Mouse (Mus musculus): ENCODE measurements around the gene Mdh1. TPM values are rescaled to one million over a fixed set of nuclear protein-coding genes. Genes with fewer than 3 reads are reported as not detected.
"Not testable (repeated sequence)": the region's sequence is repeated elsewhere in the genome, so short reads cannot be mapped to it uniquely, and the experiment has no call there.

Mdh1 gene
- polyA plus RNA-seq, 2 experiments: 208 to 381 TPM

DNA sequence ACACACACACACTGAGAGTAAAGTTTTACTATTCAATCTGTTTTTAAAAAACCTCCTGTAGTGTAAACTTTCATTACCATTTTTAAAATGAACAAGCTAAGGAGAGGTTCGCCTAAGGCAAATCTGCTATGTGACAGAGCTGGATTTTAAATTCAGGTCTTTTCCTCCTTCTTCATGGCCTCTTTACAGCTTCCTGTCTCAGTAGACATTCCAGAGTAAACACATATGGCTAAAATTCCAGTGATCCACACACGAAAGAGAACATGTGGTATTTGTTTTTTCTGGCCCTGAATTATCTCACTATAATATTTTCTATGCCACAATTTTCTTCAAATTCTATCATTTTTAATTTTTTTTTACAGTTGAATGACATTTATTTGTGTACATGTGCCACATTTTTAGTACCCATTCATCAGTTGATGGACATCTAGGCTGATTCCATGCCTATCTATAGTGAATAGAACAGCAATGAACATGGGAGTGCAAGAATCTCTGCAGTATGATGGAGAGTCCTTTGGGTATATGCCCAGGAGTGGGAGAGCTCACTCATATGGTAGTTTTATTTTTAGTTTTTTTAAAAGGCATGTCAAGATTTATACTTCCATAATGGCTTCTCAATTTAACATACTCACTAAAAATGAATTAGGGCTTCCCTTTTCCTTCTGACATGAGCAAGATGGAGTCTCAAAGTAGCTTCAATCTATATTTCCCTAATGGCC lies 43.3 kb downstream of the Mdh1 start:
- H3K4me3 ChIP-seq (replicated peaks; ENCODE audit: low read length): no peak overlapping the region
- no peaks in the 10 kb centered on the region for H3K27me3 ChIP-seq (ENCODE audit: control insufficient read depth, insufficient read depth, low read length)
- WGBS: 17% methylated on average over 2 of the region's 2 CpGs
- no peak overlapping the region for H3K9ac ChIP-seq (ENCODE audit: low read depth, low read length, severe bottlenecking)
- no peak overlapping the region for H3K4me2 ChIP-seq (replicated peaks; ENCODE audit: low read depth, low read length, severe bottlenecking)
- no peaks in the 10 kb centered on the region for H3K36me3 ChIP-seq (ENCODE audit: control insufficient read depth, insufficient read depth, low read length)
- H3K9me3 ChIP-seq (ENCODE audit: control insufficient read depth, low read length): no peaks in the 10 kb centered on the region
- no peak overlapping the region for H3K27ac ChIP-seq (replicated peaks; ENCODE audit: low read depth, low read length)
- no peak for TF ChIP-seq POLR2A (IDR thresholded peaks at IDR 0.05; ENCODE audit: borderline replicate concordance, extremely low read depth, insufficient read depth, insufficient read length)
- ATAC-seq (ENCODE audit: low FRiP score, low read depth) (no peak), DNase-seq (ENCODE audit: low spot score) (peak; percentile 16)
- peaks cover 4% of the 10 kb centered on the region; the same call in 1 of the 2 replicates for H3K4me1 ChIP-seq (ENCODE audit: control insufficient read depth, insufficient read depth, low read length)

DNA sequence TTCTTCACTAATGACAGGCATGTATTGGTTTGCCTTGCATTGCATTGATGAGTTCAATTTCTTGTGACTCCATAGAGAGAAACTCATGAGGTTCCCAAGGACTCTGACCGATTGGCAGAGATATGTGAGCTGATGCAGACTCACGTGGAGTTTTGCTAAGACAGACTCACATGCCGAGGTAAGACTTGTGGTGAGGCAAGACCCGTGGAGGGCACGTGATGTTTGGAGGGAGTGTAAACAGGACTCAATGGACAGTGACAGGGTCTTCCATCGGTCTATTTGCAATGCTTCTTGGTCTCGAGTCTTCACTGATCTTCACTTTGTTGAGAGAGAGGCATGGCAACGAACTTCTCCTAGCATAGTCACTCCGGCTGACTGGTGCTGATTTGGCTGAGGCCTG lies 54.4 kb downstream of the Mdh1 start:
- no peaks in the 10 kb centered on the region for H3K27me3 ChIP-seq (ENCODE audit: control insufficient read depth, insufficient read depth, low read length)
- no peak overlapping the region for H3K27ac ChIP-seq (replicated peaks; ENCODE audit: low read depth, low read length)
- H3K4me3 ChIP-seq (replicated peaks; ENCODE audit: low read length): no peak overlapping the region
- no peak overlapping the region for H3K4me2 ChIP-seq (replicated peaks; ENCODE audit: low read depth, low read length, severe bottlenecking)
- DNase-seq (ENCODE audit: low spot score) (no peak), ATAC-seq (ENCODE audit: low FRiP score, low read depth) (no peak)
- no peak for TF ChIP-seq POLR2A (IDR thresholded peaks at IDR 0.05; ENCODE audit: borderline replicate concordance, extremely low read depth, insufficient read depth, insufficient read length)
- 91% methylated on average over 9 of the region's 9 CpGs for WGBS
- no peaks in the 10 kb centered on the region for H3K9me3 ChIP-seq (ENCODE audit: control insufficient read depth, low read length)
- no peaks in the 10 kb centered on the region for H3K36me3 ChIP-seq (ENCODE audit: control insufficient read depth, insufficient read depth, low read length)
- H3K4me1 ChIP-seq (ENCODE audit: control insufficient read depth, insufficient read depth, low read length): no peaks in the 10 kb centered on the region
- no peak overlapping the region for H3K9ac ChIP-seq (ENCODE audit: low read depth, low read length, severe bottlenecking)

DNA sequence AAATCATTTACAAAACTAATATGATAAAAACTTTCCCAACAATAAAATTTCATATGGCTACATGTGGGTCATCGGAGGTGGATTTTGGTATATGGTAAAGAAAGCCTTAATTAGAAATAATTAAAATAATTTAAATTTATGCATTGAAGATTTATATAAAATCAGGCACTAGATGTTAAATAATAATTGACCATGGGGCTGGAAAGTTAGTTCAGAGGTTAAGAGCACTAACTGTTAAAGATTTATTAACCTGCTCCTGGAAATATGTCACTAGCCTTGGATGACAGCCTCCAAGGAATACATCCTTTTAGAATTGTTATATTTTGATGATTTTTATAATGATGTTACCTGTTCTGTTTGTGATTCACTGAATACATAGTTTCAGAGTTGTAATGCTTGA lies 55.8 kb downstream of the Mdh1 start:
- H3K4me1 ChIP-seq (ENCODE audit: control insufficient read depth, insufficient read depth, low read length); H3K27me3 ChIP-seq (ENCODE audit: control insufficient read depth, insufficient read depth, low read length); H3K36me3 ChIP-seq (ENCODE audit: control insufficient read depth, insufficient read depth, low read length); H3K9ac ChIP-seq (ENCODE audit: low read depth, low read length, severe bottlenecking); H3K9me3 ChIP-seq (ENCODE audit: control insufficient read depth, low read length); H3K27ac ChIP-seq (replicated peaks; ENCODE audit: low read depth, low read length); H3K4me3 ChIP-seq (replicated peaks; ENCODE audit: low read length); ATAC-seq (ENCODE audit: low FRiP score, low read depth); H3K4me2 ChIP-seq (replicated peaks; ENCODE audit: low read depth, low read length, severe bottlenecking); DNase-seq (ENCODE audit: low spot score): not testable (repeated sequence)
- 90% methylated on average over 1 of the region's 1 CpGs for WGBS

DNA sequence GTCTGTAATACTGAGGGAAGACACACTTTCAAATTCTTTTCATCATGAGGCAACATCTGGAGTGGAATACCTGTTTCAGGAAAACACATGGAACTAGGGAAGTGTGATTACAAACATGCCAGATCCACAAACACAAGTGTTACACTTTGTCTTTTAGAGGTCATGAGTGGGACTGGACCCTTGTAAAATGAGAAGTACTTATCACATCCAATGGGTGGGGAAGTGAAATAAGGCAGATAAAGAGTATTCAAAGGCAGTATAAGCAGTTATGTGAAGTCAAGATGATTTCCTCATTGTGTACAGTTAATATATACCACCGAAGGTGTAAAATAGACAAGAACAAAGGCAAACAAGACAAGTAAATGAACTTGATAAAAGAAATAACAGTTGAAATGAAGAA lies 61.6 kb downstream of the Mdh1 start:
- H3K36me3 ChIP-seq (ENCODE audit: control insufficient read depth, insufficient read depth, low read length); H3K27ac ChIP-seq (replicated peaks; ENCODE audit: low read depth, low read length); H3K4me3 ChIP-seq (replicated peaks; ENCODE audit: low read length); DNase-seq (ENCODE audit: low spot score); H3K4me1 ChIP-seq (ENCODE audit: control insufficient read depth, insufficient read depth, low read length); H3K27me3 ChIP-seq (ENCODE audit: control insufficient read depth, insufficient read depth, low read length); H3K9me3 ChIP-seq (ENCODE audit: control insufficient read depth, low read length); ATAC-seq (ENCODE audit: low FRiP score, low read depth); H3K9ac ChIP-seq (ENCODE audit: low read depth, low read length, severe bottlenecking); H3K4me2 ChIP-seq (replicated peaks; ENCODE audit: low read depth, low read length, severe bottlenecking): not testable (repeated sequence)
- WGBS: 88% methylated on average over 1 of the region's 1 CpGs

DNA sequence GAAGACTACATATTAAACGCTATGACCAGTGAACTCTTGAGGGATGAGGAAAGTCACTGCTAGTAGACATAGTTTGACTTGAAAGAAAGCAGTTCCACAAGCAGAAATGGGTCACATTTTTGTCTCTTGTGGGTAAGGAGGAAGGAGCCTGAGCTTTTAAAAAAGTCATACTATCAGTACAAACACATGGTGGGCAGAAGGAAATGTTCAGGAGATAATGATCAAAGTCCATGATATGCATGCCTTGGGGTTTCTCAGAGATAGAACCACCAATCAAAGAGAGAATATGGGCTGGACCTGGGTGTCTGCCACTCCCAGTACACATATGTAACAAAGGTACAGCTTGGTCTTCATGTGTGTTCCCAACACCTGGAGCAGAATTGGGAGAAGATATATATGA lies 63.5 kb downstream of the Mdh1 start:
- H3K27me3 ChIP-seq (ENCODE audit: control insufficient read depth, insufficient read depth, low read length); H3K9me3 ChIP-seq (ENCODE audit: control insufficient read depth, low read length); H3K9ac ChIP-seq (ENCODE audit: low read depth, low read length, severe bottlenecking); H3K4me3 ChIP-seq (replicated peaks; ENCODE audit: low read length); DNase-seq (ENCODE audit: low spot score); ATAC-seq (ENCODE audit: low FRiP score, low read depth); H3K27ac ChIP-seq (replicated peaks; ENCODE audit: low read depth, low read length); H3K4me2 ChIP-seq (replicated peaks; ENCODE audit: low read depth, low read length, severe bottlenecking); H3K36me3 ChIP-seq (ENCODE audit: control insufficient read depth, insufficient read depth, low read length); H3K4me1 ChIP-seq (ENCODE audit: control insufficient read depth, insufficient read depth, low read length): not testable (repeated sequence)
- WGBS: 78% methylated on average over 1 of the region's 1 CpGs

DNA sequence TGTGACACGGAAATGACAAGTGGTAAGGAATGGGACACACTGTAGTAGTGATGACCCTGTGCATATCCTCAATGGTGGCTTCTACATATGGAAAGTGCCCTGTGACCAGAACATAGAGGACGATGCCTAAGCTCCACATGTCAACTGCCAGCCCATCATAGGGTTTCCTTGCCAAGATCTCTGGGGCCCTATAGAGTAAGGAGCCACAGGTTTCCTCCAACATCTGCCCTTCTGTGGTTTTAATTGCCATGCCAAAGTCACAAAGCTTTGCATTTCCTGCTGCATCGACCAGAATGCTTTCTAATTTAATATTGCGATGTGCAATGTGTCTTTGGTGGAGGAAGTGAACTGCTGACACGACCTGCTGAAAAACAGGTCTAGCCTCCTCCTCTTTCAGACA lies 65.1 kb downstream of the Mdh1 start:
- not testable (repeated sequence) for DNase-seq (ENCODE audit: low spot score); H3K4me2 ChIP-seq (replicated peaks; ENCODE audit: low read depth, low read length, severe bottlenecking); H3K4me1 ChIP-seq (ENCODE audit: control insufficient read depth, insufficient read depth, low read length); ATAC-seq (ENCODE audit: low FRiP score, low read depth); H3K9me3 ChIP-seq (ENCODE audit: control insufficient read depth, low read length); H3K4me3 ChIP-seq (replicated peaks; ENCODE audit: low read length); H3K9ac ChIP-seq (ENCODE audit: low read depth, low read length, severe bottlenecking); H3K27ac ChIP-seq (replicated peaks; ENCODE audit: low read depth, low read length); H3K36me3 ChIP-seq (ENCODE audit: control insufficient read depth, insufficient read depth, low read length); H3K27me3 ChIP-seq (ENCODE audit: control insufficient read depth, insufficient read depth, low read length)
- 80% methylated on average over 5 of the region's 5 CpGs for WGBS

Small RNA genes within 50 kb of the gene (microRNA-seq; reads per million reads assigned to microRNA genes)
- not detected for gene Gm22990

Other genes with a start within 250 kb of the Mdh1 start
- 38.9 and 53.3 TPM in 2 replicates for gene Ugp2, start 201.2 kb downstream of the Mdh1 start, polyA plus RNA-seq (2012; rRNA removed)
- gene Ugp2, start 201.2 kb downstream of the Mdh1 start, polyA plus RNA-seq (2014; fragmentation: Nextera tagmentation; extraction: Ambion mirVana): 95.5 and 104 TPM in 2 replicates
- 5.9 and 8.1 TPM in 2 replicates for gene Wdpcp, start 132 bp downstream of the Mdh1 start, polyA plus RNA-seq (2012; rRNA removed)
- gene Wdpcp, start 132 bp downstream of the Mdh1 start, polyA plus RNA-seq (2014; fragmentation: Nextera tagmentation; extraction: Ambion mirVana): 5.4 and 8.9 TPM in 2 replicates

All from limb, embryonic 14.5 days (tissue).